Mouse (Mus musculus) lung, adult 2 months (tissue): ENCODE measurements around the gene Rpgrip1. TPM values are rescaled to one million over a fixed set of nuclear protein-coding genes. Genes with fewer than 3 reads are reported as not detected.
"Not testable (repeated sequence)": the region's sequence is repeated elsewhere in the genome, so short reads cannot be mapped to it uniquely, and the experiment has no call there.

Source experiments
- DNase-seq: peaks from one replicate; pipeline ENCODE4 v3.0.0; 2022
- H3K4me1 ChIP-seq: fragments of 200-500 bp; 2 replicates; pipeline ENCODE4 v1.6.1; 2011; ENCODE audit warnings: low read length; ENCODE audit not compliant: control insufficient read depth, insufficient read depth
- H3K4me3 ChIP-seq: fragments of 200-500 bp; replicated peaks from 2 replicates; pipeline ENCODE3; 2011; ENCODE audit warnings: low read depth, mild to moderate bottlenecking, control low read depth, low read length; ENCODE audit errors: extremely low read depth
- CTCF ChIP-seq: fragments of 200-500 bp; IDR thresholded peaks from 2 replicates; pipeline ENCODE4 v1.5.1; 2011; ENCODE audit warnings: mild to moderate bottlenecking, low read length, control low read depth; ENCODE audit not compliant: insufficient read depth
- POLR2A ChIP-seq: fragments of 200-500 bp; IDR thresholded peaks from 2 replicates; pipeline ENCODE4 v1.6.1; 2011; ENCODE audit warnings: low read depth, mild to moderate bottlenecking, control low read depth, low read length, borderline replicate concordance; ENCODE audit errors: extremely low read depth
- WGBS: fragments of 180-500 bp; shearing (Covaris S2); methylation state at CpG from one replicate; pipeline ENCODE4 v1.1.7; 2018; 5-methylcytosine and 5-hydroxymethylcytosine counted together
- polyA plus RNA-seq: library from polyadenylated mRNA; depleted of rRNA; stranded (reverse); fragments of >200 nt; gene quantifications from 2 replicates; pipeline ENCODE4 v1.2.3, GENCODE M21; 2012; rRNA removed

Gene Rpgrip1
- polyA plus RNA-seq = 2.5 TPM in 2 replicates

DNA sequence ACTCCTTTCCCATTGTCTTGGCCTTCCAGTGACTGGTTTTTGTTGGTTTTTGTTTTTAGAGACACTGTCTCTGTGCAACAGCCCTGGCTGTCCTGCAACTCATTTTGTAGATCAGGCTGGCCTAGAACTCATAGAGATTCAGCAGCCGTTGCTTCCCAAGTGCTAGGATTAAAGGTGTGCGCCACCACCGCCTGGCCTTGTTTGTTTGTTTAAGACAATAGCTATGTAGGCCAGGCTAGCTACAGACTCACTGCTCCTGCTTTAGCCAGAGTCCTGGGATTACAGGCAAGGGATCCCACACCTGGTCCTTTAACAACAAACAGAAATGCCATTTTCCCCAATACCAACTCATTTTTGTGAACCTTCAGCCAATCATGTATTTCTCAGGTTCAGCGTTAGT lies at the start of gene Rpgrip1:
Gene Rpgrip1, plus strand, starts transcription at position 359 of the 400 bp plus-strand sequence.
- peaks cover 6% of the 10 kb centered on the region for H3K4me1 ChIP-seq
- TF ChIP-seq POLR2A = no peak
- no peak for TF ChIP-seq CTCF
- no peak for DNase-seq
- 85% methylated on average over 4 of the region's 4 CpGs for WGBS
- no peak within 1 kb of the TSS for H3K4me3 ChIP-seq

DNA sequence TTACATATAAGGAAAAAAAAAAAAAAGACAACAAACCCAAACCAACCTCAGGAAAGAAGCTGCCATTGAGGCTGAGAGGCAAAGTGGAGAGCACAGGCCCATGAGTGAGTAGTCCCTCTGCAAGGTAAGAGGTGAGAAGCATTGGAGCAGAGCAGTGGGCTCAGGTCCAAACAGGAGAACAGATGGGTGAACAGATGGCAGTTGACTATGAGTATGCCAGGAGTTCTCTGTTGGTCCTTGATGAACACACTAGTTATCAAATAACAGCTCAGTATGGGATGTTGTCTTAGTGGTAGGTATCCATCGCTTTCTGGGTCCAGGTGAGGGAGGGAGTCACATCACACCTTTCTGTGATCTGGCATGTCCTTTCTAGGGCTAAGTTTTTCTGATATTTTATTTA lies 49.7 kb upstream of the Rpgrip1 start:
- DNase-seq = no peak
- WGBS = 90% methylated on average over 1 of the region's 1 CpGs

DNA sequence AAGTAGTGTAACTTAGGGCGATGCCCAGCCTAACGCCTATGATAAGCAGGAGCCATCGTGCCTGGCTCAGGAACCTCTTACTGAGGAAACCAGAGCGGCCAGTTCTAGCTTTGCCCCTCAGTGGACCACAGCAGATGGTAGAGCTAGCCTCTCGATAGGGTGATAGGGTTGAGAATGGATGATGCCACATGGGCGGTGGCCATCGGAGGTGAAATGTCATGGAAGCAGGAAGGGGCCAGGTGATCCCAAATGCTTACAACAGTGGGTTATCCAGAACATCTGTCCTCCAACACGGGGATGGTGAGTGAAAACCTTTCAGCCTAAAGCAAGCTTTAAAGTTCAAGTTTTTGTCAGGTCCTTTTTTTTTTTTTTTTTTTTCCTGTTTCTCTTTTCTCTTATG lies 48.7 kb upstream of the Rpgrip1 start:
- TF ChIP-seq CTCF = no peak
- no peak for TF ChIP-seq POLR2A
- H3K4me3 ChIP-seq = no peak overlapping the region
- WGBS = 81% methylated on average over 8 of the region's 8 CpGs
- DNase-seq = no peak
- H3K4me1 ChIP-seq = peaks cover 4% of the 10 kb centered on the region; the same call in 1 of the 2 replicates

More for the DNA sequence above, 49.7 kb upstream of the Rpgrip1 start:
- Histone ChIP-seq H3K4me1 (peaks cover 4% of the 10 kb centered on the region; the same call in 1 of the 2 replicates), H3K4me3 (no peak overlapping the region)
- TF ChIP-seq POLR2A = no peak
- TF ChIP-seq CTCF = no peak

DNA sequence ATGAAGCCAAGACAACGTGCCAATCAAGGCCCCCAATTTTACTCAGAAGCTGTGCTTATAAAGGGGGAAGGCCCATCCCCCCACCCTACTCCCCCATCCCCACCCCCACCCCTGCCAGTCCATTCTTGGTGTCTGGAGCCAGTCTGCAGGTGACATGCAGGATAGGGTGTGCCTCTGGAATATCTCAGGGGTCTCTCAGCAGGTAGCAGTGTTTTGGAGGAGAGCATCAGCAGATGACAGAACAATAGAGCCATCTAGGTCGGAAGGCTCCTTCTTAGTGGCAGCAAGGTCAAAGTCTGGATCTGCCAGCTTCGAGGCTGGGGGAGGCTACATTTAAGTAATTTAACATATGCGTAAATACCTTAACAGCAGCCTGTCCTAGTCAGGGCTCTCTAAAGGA lies 44.4 kb upstream of the Rpgrip1 start:
- Histone ChIP-seq H3K4me1 (no peaks in the 10 kb centered on the region), H3K4me3 (no peak overlapping the region)
- DNase-seq = no peak
- 59% methylated on average over 4 of the region's 4 CpGs for WGBS
- no peak for TF ChIP-seq POLR2A
- no peak for TF ChIP-seq CTCF

DNA sequence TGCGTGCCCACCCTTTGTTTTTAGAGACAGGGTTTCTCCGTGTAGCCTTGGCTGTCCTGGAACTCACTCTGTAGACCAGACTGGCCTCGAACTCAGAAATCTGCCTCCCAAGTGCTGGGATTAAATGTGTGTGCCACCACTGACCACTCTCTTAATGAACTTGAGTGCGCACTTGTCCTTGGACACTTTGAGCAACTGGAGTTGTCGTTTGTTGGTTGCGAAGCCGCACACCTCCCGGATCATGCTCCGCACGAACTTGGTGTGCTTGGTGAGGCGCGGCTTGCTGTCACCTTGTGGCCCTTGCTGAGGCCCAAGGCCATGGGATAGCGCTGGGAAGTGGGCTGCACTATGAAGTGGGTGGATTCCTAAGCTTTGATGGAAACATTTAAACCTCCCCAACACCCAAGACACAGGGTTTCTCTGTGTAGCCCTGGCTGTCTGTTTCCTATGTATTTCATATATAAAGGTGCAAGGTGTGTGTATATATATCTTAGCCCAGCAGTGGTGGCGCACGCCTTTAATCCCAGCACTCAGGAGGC lies 38.8 kb upstream of the Rpgrip1 start:
- Histone ChIP-seq H3K4me3 (no peak overlapping the region), H3K4me1 (no peaks in the 10 kb centered on the region)
- TF ChIP-seq CTCF (no peak), POLR2A (no peak)
- WGBS = 95% methylated on average over 15 of the region's 15 CpGs
- no peak for DNase-seq

DNA sequence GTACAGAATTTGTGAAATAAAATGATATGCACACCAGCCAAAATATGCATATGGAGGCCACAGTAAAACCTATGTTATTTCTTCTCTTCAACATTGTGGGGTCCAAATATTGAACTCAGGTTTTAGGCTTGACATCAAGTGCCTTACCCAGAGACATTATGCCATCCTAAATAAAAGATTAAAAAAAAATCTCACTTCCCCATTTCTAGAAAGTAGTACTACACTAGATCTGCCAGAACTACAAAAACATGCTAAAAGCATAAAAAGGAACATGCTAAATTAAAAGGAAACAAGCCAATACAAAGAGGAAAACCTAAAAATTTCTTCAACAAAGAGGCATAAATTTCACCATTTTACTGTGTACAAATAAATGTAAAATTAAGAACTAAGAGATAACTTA lies 27.4 kb upstream of the Rpgrip1 start:
- H3K4me1 ChIP-seq = no peaks in the 10 kb centered on the region; the same call in 1 of the 2 replicates
- TF ChIP-seq POLR2A (no peak), CTCF (no peak)
- no peak for DNase-seq
- H3K4me3 ChIP-seq = no peak overlapping the region

DNA sequence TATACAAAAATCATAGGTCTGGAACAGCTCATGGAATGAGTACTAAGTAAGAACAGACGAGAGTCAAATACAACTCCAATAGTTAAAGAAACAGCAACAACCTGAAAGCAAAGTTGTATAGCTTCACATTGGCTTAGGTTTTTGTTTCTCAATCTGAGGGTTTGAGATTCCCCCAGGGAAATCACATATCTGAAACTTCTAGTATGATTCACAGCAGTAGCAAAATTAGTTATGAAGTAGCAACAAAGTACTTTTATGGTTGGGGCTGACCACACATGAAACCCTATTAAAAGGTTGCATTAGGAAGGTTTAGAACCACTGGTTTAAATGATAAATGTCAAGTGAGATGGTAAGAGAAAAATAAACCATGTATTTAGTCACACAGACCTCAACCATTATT lies 16.0 kb upstream of the Rpgrip1 start:
- no peak for TF ChIP-seq POLR2A
- no peak for TF ChIP-seq CTCF
- Histone ChIP-seq H3K4me3 (no peak overlapping the region), H3K4me1 (peaks cover 5% of the 10 kb centered on the region)
- DNase-seq = no peak
- WGBS = 54% methylated on average over 1 of the region's 1 CpGs

DNA sequence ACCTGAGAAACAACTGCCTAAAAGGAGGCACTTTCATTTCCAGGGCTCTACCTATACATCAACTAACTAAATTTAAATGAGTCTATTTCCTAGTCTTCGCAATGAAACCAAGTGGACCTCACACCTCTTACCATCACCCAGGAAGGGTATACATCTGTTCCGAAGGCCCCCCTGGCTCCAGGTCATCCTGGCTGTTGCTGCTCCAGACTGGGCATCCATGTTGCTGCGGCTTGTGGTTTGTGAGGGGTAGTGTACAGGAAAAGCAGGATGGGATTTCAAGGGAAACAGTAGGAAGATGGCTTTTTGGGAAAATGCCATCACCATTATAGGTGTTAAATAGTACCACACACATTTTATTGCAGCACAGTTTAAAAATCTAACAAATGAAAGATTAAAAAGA lies 13.3 kb upstream of the Rpgrip1 start:
- WGBS = 90% methylated on average over 3 of the region's 3 CpGs
- DNase-seq, H3K4me3 ChIP-seq: not testable (repeated sequence)
- peaks cover 10% of the 10 kb centered on the region for H3K4me1 ChIP-seq

DNA sequence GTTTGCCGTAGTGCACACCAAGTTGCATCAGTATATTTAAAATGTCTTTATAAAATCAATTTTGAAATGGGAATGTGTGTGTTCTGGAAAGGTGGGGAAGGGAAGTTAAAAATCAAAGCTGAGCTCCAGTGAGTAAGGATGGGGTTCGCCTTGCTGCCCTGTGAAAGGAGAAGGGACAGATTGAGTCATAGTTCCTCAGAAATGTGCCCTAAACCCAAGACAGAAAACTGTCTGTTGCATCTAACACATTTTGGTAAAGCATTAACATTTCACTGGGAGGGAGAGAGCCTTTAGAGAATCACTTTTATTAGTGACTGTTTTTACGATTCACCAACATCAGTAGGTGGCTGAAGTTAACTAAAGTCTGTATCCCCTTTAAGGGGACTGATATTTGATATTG lies 12.1 kb upstream of the Rpgrip1 start:
- 46% methylated on average over 3 of the region's 3 CpGs for WGBS
- DNase-seq = not testable (repeated sequence)
- peaks cover 10% of the 10 kb centered on the region for H3K4me1 ChIP-seq

DNA sequence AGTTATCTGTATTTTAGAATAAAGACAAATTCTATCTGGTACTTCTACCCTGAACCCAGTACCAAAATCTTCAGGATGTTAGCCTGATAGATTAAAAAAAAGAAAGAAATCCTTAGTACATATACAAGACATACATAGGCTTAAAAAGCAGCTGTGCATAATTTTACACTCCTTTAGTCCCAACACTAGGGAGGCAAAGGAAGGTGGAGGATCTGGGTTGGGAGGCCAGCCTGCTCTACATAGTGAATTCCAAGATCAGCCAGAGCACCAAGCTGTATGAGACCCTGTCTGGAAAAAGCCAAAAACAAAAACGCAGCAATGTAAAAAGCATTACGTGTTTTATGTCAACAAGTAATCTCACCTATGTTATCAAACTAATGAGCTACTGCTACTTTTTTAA lies 10.9 kb upstream of the Rpgrip1 start:
- TF ChIP-seq POLR2A (no peak), CTCF (no peak)
- 40% methylated on average over 2 of the region's 2 CpGs for WGBS
- DNase-seq = no peak
- H3K4me1 ChIP-seq = peaks cover 10% of the 10 kb centered on the region
- no peak overlapping the region for H3K4me3 ChIP-seq

More for the DNA sequence above, 12.1 kb upstream of the Rpgrip1 start:
- not testable (repeated sequence) for H3K4me3 ChIP-seq
